Mouse (Mus musculus) hindbrain, postnatal 0 days (tissue): ENCODE measurements at regions not wholly inside any gene's neighbourhood (a gene's known extent, or its start where the extent isn't known, plus 50 kb on each side); places are given as distances from the start of the nearest gene placed in this dataset.

Source experiments
- ATAC-seq: fragments of 200-750 bp; cut with Nextera tagmentation; 2 replicates; pipeline ENCODE4 v1.8.0; 2017; ENCODE audit warnings: mild to moderate bottlenecking, moderate TSS enrichment, moderate library complexity
- DNase-seq: peaks from one replicate; pipeline ENCODE4 v3.0.0-alpha.2; 2015; ENCODE audit warnings: low spot score
- H3K27ac ChIP-seq: fragments of 300-500 bp; sonication (generic); 2 replicates; pipeline ENCODE4 v1.5.1; 2014; ENCODE audit warnings: mild to moderate bottlenecking
- H3K27me3 ChIP-seq: fragments of 300-500 bp; sonication (generic); 2 replicates; pipeline ENCODE4 v1.6.1; 2014; ENCODE audit warnings: low read length, mixed read lengths; ENCODE audit not compliant: insufficient read depth
- H3K36me3 ChIP-seq: fragments of 300-500 bp; sonication (generic); 2 replicates; pipeline ENCODE4 v1.6.1; 2014; ENCODE audit warnings: low read length, mixed read lengths; ENCODE audit not compliant: insufficient read depth
- H3K4me1 ChIP-seq: fragments of 300-500 bp; sonication (generic); 2 replicates; pipeline ENCODE4 v1.6.1; 2014; ENCODE audit warnings: antibody characterized with exemption, low read length, mixed read lengths; ENCODE audit not compliant: insufficient read depth
- H3K4me2 ChIP-seq: fragments of 300-500 bp; sonication (generic); 2 replicates; pipeline ENCODE4 v1.6.1; 2014; ENCODE audit warnings: low read depth, mild to moderate bottlenecking, low read length, moderate library complexity, mixed read lengths
- H3K4me3 ChIP-seq: fragments of 300-500 bp; sonication (generic); 2 replicates; pipeline ENCODE4 v1.5.1; 2014; ENCODE audit warnings: low read length
- H3K9ac ChIP-seq: fragments of 300-500 bp; sonication (generic); replicated peaks from 2 replicates; pipeline ENCODE4 v1.6.1; 2014; ENCODE audit warnings: mild to moderate bottlenecking, low read length, moderate library complexity, mixed read lengths
- H3K9me3 ChIP-seq: fragments of 300-500 bp; sonication (generic); 2 replicates; pipeline ENCODE4 v1.6.1; 2016; ENCODE audit warnings: low read length, mixed read lengths
- CTCF ChIP-seq: IDR thresholded peaks from 2 replicates; pipeline ENCODE4 v1.5.1; 2016; ENCODE audit warnings: antibody characterized with exemption, control low read depth, low read depth
- WGBS: fragments of 180-500 bp; shearing (Covaris S2); extraction: QIAGEN DNeasy Blood & Tissue Kit; methylation state at CpG from one replicate; pipeline ENCODE4 v1.1.7; 2014; 5-methylcytosine and 5-hydroxymethylcytosine counted together

- no peak for DNase-seq
- Histone ChIP-seq H3K4me2 (no peak overlapping the region), H3K27ac (no peak overlapping the region), H3K36me3 (no peaks in the 10 kb centered on the region), H3K4me3 (no peak overlapping the region), H3K4me1 (no peaks in the 10 kb centered on the region), H3K9ac (no peak overlapping the region), H3K9me3 (no peaks in the 10 kb centered on the region), H3K27me3 (no peaks in the 10 kb centered on the region)
- no peak for TF ChIP-seq CTCF
- no peak for ATAC-seq
Measured at GRCm38 (mm10) chr3:155747511-155747910, 654.3 kb downstream of the Lrriq3 start.

- Histone ChIP-seq H3K4me1 (no peaks in the 10 kb centered on the region), H3K27ac (no peak overlapping the region), H3K9ac (no peak overlapping the region), H3K36me3 (no peaks in the 10 kb centered on the region), H3K9me3 (no peaks in the 10 kb centered on the region), H3K4me3 (no peak overlapping the region), H3K27me3 (no peaks in the 10 kb centered on the region), H3K4me2 (no peak overlapping the region)
- DNase-seq (no peak), ATAC-seq (no peak)
- TF ChIP-seq CTCF, result no peak
- WGBS, result 86% methylated on average over 3 of the region's 3 CpGs
Measured at GRCm38 (mm10) chr3:155757285-155757684, 664.1 kb downstream of the Lrriq3 start.

- Histone ChIP-seq H3K9me3 (no peaks in the 10 kb centered on the region), H3K36me3 (no peaks in the 10 kb centered on the region), H3K4me2 (no peak overlapping the region), H3K27me3 (no peaks in the 10 kb centered on the region), H3K4me1 (no peaks in the 10 kb centered on the region), H3K9ac (no peak overlapping the region), H3K4me3 (no peak overlapping the region), H3K27ac (no peak overlapping the region)
- WGBS, result 89% methylated on average over 1 of the region's 1 CpGs
- ATAC-seq, result no peak
- no peak for TF ChIP-seq CTCF
- no peak for DNase-seq
Measured at GRCm38 (mm10) chr3:155776019-155776418, 682.8 kb downstream of the Lrriq3 start.

- Histone ChIP-seq H3K9ac (no peak overlapping the region), H3K9me3 (no peaks in the 10 kb centered on the region), H3K4me2 (no peak overlapping the region), H3K4me3 (no peak overlapping the region), H3K27ac (no peak overlapping the region), H3K36me3 (no peaks in the 10 kb centered on the region), H3K27me3 (no peaks in the 10 kb centered on the region), H3K4me1 (no peaks in the 10 kb centered on the region)
- WGBS, result 94% methylated on average over 1 of the region's 1 CpGs
- no peak for DNase-seq
- TF ChIP-seq CTCF, result no peak
- ATAC-seq, result no peak
Measured at GRCm38 (mm10) chr3:155777025-155777424, 683.8 kb downstream of the Lrriq3 start.

DNA sequence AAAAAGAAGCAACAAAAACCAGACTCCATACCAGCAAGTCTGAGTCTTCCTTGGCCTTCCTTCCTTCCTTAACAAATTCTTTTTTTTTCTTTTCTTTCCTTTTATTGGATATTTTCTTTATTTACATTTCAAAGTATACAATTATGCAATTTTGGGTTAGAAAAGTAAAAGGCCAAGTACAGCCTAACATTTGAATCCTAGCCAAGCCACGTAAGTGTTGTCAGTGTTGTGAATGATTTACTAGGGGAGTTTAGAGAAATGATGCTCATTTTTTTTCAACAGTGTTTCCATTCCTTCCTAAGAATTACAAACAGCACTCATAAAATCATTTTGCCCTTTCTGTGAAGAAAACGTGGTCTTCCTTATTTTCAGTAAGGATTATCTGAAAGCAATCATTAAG lies 722.5 kb downstream of the Lrriq3 start:
- 69% methylated on average over 2 of the region's 2 CpGs for WGBS
- Histone ChIP-seq H3K27me3 (no peaks in the 10 kb centered on the region), H3K4me2 (no peak overlapping the region), H3K9me3 (no peaks in the 10 kb centered on the region), H3K4me1 (no peaks in the 10 kb centered on the region), H3K9ac (no peak overlapping the region), H3K4me3 (no peak overlapping the region), H3K27ac (no peak overlapping the region), H3K36me3 (no peaks in the 10 kb centered on the region)
- no peak for ATAC-seq
- no peak for TF ChIP-seq CTCF
- DNase-seq, result no peak

GRCm38 (mm10) chr3:155824863-155825262 lies 731.6 kb downstream of the Lrriq3 start:
- Histone ChIP-seq H3K36me3 (no peaks in the 10 kb centered on the region), H3K4me1 (no peaks in the 10 kb centered on the region), H3K4me3 (no peak overlapping the region), H3K9ac (no peak overlapping the region), H3K27ac (no peak overlapping the region), H3K9me3 (no peaks in the 10 kb centered on the region), H3K27me3 (no peaks in the 10 kb centered on the region), H3K4me2 (no peak overlapping the region)
- no peak for TF ChIP-seq CTCF
- DNase-seq (no peak), ATAC-seq (no peak)
- 92% methylated on average over 2 of the region's 2 CpGs for WGBS

DNA sequence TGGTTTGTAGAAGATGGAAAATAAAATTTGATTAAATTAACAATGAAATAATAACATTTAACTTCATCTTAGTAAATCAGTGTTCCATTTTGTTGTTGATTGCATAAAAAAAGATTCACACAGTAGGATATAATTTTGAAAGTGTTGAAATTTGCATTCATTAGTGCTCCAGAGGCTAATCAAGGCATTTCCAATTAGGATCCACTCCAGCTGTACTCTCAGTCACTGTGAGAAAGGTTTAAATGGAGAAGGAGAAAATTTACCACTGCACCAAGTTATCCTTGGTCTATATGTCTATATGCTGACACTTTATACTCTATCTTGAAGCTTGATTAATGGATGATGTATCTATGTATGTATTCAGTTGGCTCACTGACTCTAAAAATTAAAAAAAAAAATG lies 695.3 kb upstream of the Negr1 start:
- H3K4me3 ChIP-seq, result no peak overlapping the region
- no peaks in the 10 kb centered on the region for H3K9me3 ChIP-seq
- H3K9ac ChIP-seq, result no peak overlapping the region
- H3K27me3 ChIP-seq, result no peaks in the 10 kb centered on the region
- no peaks in the 10 kb centered on the region for H3K4me1 ChIP-seq
- no peak overlapping the region for H3K27ac ChIP-seq
- H3K36me3 ChIP-seq, result no peaks in the 10 kb centered on the region
- DNase-seq (no peak), ATAC-seq (no peak)
- H3K4me2 ChIP-seq, result no peak overlapping the region
- no peak for TF ChIP-seq CTCF

DNA sequence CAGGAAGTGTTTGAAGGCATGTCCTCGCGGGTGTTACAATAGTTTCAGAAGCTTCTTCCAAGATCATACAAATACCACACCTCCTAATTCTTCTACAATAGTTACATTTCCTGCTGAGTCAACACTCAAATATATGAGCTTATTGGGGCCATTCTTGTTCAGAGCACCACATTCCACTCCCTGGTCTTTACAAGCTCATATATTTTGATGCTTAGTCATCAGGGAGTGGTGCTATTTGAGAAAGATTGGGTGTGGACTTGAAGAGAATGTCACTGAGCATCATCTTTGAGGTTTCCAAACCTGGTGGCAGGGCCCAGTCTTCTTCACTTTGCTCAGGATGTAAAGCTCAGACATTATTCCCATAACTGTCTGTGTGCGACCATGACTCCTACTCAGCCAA lies 685.9 kb upstream of the Negr1 start:
- H3K4me1 ChIP-seq, result no peaks in the 10 kb centered on the region
- no peaks in the 10 kb centered on the region for H3K36me3 ChIP-seq
- WGBS, result 97% methylated on average over 3 of the region's 3 CpGs
- no peaks in the 10 kb centered on the region for H3K9me3 ChIP-seq
- no peak for TF ChIP-seq CTCF
- no peak overlapping the region for H3K27ac ChIP-seq
- no peak overlapping the region for H3K9ac ChIP-seq
- H3K4me3 ChIP-seq, result no peak overlapping the region
- no peak overlapping the region for H3K4me2 ChIP-seq
- DNase-seq (no peak), ATAC-seq (no peak)
- H3K27me3 ChIP-seq, result no peaks in the 10 kb centered on the region
